Mouse (Mus musculus): ENCODE measurements around the gene Prss3. TPM values are rescaled to one million over a fixed set of nuclear protein-coding genes. Genes with fewer than 3 reads are reported as not detected.
"Not testable (repeated sequence)": the region's sequence is repeated elsewhere in the genome, so short reads cannot be mapped to it uniquely, and the experiment has no call there.

The Prss3 gene
- polyA plus RNA-seq (2015; fragmentation: Nextera tagmentation; extraction: Ambion mirVana) = 0.34 TPM in 1 of 2 replicates, not detected in the other

- not testable (repeated sequence) for H3K4me3 ChIP-seq (replicated peaks); H3K36me3 ChIP-seq; H3K27me3 ChIP-seq (replicated peaks); H3K9me3 ChIP-seq (replicated peaks); H3K4me2 ChIP-seq; H3K27ac ChIP-seq (replicated peaks); H3K9ac ChIP-seq (replicated peaks); ATAC-seq (ENCODE audit: low FRiP score); H3K4me1 ChIP-seq
Observed at GRCm38 (mm10) chr6:41377578-41377977, at the start of gene Prss3. Prss3 (minus strand) TSS chr6:41377678.

DNA sequence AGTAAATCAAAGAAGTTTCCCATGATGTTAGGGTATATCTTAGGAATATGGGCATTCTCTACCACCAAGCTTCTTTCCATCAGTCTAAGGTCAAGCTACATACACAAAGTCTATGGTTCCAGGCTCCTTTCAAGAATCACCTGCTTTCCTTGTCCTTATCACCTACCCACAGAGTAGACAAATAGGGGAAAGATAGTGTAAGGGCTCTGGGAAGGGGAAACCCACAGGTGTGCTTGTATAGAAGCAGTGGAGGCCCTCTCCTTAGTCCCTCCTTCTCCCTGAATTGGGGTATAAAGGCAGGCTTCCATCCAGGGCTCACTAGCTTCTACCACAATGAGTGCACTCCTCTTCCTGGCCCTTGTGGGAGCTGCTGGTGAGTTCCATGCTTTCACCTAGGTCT lies 14.6 kb upstream of the Prss3 start, which contains the start of gene Gm5771:
Gm5771 (plus strand) TSS at position 301 of the 400 bp plus-strand sequence.
- H3K27me3 ChIP-seq (replicated peaks); ATAC-seq (ENCODE audit: low FRiP score); H3K9me3 ChIP-seq (replicated peaks); H3K4me3 ChIP-seq (replicated peaks); H3K9ac ChIP-seq (replicated peaks); H3K4me2 ChIP-seq; H3K27ac ChIP-seq (replicated peaks); H3K4me1 ChIP-seq; H3K36me3 ChIP-seq: not testable (repeated sequence)

DNA sequence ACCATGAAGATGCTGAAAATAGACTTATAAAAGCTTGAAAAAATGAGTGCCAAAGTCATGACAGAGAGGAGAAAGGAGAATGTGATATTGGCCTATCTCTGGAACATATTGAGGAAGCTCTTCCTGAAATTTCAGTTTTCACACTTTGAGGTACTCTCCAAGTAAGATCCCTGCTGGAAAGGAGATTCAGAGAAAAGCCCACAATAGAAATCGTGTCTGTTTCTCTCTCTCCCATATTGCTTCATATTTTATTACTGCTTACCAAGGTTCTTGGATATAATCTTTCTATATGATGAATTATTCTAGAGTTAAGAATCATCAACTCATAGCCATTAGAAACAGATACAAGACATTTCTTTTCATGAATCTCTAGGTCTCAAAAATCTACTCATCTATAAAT lies 14.2 kb upstream of the Prss3 start:
- not testable (repeated sequence) for H3K4me3 ChIP-seq (replicated peaks); ATAC-seq (ENCODE audit: low FRiP score); H3K36me3 ChIP-seq; H3K9me3 ChIP-seq (replicated peaks); H3K27ac ChIP-seq (replicated peaks); H3K4me2 ChIP-seq; H3K4me1 ChIP-seq; H3K9ac ChIP-seq (replicated peaks); H3K27me3 ChIP-seq (replicated peaks)
- 74% methylated on average over 1 of the region's 1 CpGs for WGBS

DNA sequence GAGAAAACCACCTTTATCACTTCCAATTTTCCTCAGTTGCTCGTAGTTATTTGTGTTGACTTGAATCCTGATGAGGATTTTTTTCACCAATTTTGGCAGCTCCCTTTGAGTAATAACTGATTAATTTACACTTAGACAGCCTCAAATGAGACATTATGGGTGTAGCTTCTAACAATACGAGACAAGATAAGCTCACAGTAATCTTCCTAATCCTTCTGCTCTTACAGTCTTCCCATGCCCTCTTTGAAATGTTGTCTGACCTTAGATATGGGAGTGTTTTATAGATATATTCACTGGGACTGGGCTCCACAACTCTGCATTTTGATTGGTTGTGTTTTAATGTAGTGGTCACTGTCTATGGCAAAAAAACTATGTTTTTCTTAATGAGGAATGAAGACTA lies 9.3 kb upstream of the Prss3 start:
- ATAC-seq (ENCODE audit: low FRiP score) = no peak
- H3K4me1 ChIP-seq = no peaks in the 10 kb centered on the region
- 88% methylated on average over 2 of the region's 2 CpGs for whole genome bisulfite sequencing
- H3K9me3 ChIP-seq (replicated peaks) = no peaks in the 10 kb centered on the region
- no peaks in the 10 kb centered on the region for H3K36me3 ChIP-seq
- H3K27me3 ChIP-seq (replicated peaks) = no peaks in the 10 kb centered on the region
- no peak overlapping the region for H3K4me3 ChIP-seq (replicated peaks)
- H3K27ac ChIP-seq (replicated peaks) = no peak overlapping the region
- no peak overlapping the region for H3K9ac ChIP-seq (replicated peaks)
- no peak overlapping the region for H3K4me2 ChIP-seq

DNA sequence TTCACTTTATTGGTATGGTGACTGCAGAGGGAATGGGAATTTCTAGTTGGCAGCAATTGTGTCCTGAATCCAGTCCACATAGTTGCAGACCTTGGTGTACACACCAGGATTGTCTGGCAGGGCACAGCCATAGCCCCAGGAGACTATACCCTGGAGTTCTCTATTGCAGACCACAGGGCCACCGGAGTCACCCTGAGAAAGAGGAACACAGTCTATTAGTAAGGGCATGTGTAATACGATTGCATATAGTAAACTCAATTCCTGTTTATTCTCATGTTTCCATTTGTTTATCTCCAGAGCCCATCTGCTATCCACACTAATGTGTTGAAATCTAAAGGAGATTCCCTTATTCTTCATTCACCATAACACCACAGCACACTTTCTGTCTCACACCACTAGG lies 3.7 kb downstream of the Prss3 start:
- H3K9me3 ChIP-seq (replicated peaks); H3K27ac ChIP-seq (replicated peaks); H3K4me2 ChIP-seq; H3K4me3 ChIP-seq (replicated peaks); H3K27me3 ChIP-seq (replicated peaks); ATAC-seq (ENCODE audit: low FRiP score); H3K36me3 ChIP-seq; H3K9ac ChIP-seq (replicated peaks); H3K4me1 ChIP-seq: not testable (repeated sequence)
- 96% methylated on average over 2 of the region's 2 CpGs for WGBS

- Histone ChIP-seq H3K4me3 (replicated peaks) (no peak within 1 kb of the TSS), H3K27me3 (replicated peaks) (no peaks in the 10 kb centered on the region), H3K9me3 (replicated peaks) (no peaks in the 10 kb centered on the region), H3K4me2 (no peak within 1 kb of the TSS), H3K27ac (replicated peaks) (no peak within 1 kb of the TSS), H3K36me3 (no peaks in the 10 kb centered on the region), H3K4me1 (no peaks in the 10 kb centered on the region), H3K9ac (replicated peaks) (no peak within 1 kb of the TSS)
- no peak for ATAC-seq (ENCODE audit: low FRiP score)
- WGBS = 90% methylated on average over 2 of the region's 2 CpGs
Observed at GRCm38 (mm10) chr6:41353932-41354331, 23.5 kb downstream of the Prss3 start, which contains the start of gene Try10. Try10 (plus strand) TSS chr6:41354105.

Other genes with a start within 250 kb of the Prss3 start
- 0.72 TPM in 1 of 2 replicates, not detected in the other for gene Try4, start 75.4 kb downstream of the Prss3 start, polyA plus RNA-seq (2015; fragmentation: Nextera tagmentation; extraction: Ambion mirVana)
- 0.27 and 0.79 TPM in 2 replicates for gene Try5, start 60.8 kb downstream of the Prss3 start, polyA plus RNA-seq (2015; fragmentation: Nextera tagmentation; extraction: Ambion mirVana)
- 2.6 TPM in 1 of 2 replicates, not detected in the other for gene Try10, start 23.6 kb downstream of the Prss3 start, polyA plus RNA-seq (2015; fragmentation: Nextera tagmentation; extraction: Ambion mirVana)
- 0.47 TPM in 1 of 2 replicates, not detected in the other for gene Gm5771, start 14.7 kb upstream of the Prss3 start, polyA plus RNA-seq (2015; fragmentation: Nextera tagmentation; extraction: Ambion mirVana)
- gene Gm10334, start 68.5 kb upstream of the Prss3 start, polyA plus RNA-seq (2015; fragmentation: Nextera tagmentation; extraction: Ambion mirVana) = not detected in 2 replicates
- gene Prss1, start 81.3 kb upstream of the Prss3 start, polyA plus RNA-seq (2015; fragmentation: Nextera tagmentation; extraction: Ambion mirVana) = 2.3 TPM in 1 of 2 replicates, not detected in the other
- 1.3 TPM in 1 of 2 replicates, not detected in the other for gene Prss2, start 144.1 kb upstream of the Prss3 start, polyA plus RNA-seq (2015; fragmentation: Nextera tagmentation; extraction: Ambion mirVana)
- gene Ephb6, start 227.8 kb upstream of the Prss3 start, polyA plus RNA-seq (2015; fragmentation: Nextera tagmentation; extraction: Ambion mirVana) = 38.0 and 46.7 TPM in 2 replicates